8 mouse cellular contexts compared by ENCODE assay signal in genomic region chr3:58526408-58526737, GRCm38 (mm10). TPM values are rescaled to one million over a fixed set of nuclear protein-coding genes. Genes with fewer than 3 reads are reported as not detected.
A peak's percentile ranks its signal among the peaks of the same experiment; 100 is the strongest.
DNase-seq lines count a peak whose midpoint lies in the region; ATAC-seq and TF ChIP-seq lines count a peak whose summit lies in the region.

No protein-coding gene starts in this region.

- DNase-seq in embryo, embryonic 11 days: peak; percentile 7
- no peak for DNase-seq in embryo, embryonic 10 days (ENCODE audit: low spot score)
- peak; percentile 65 for DNase-seq in 3T3-L1 (ENCODE audit: low read depth, low spot score)
- no peak for DNase-seq in limb, embryonic 14.5 days (ENCODE audit: low spot score)
- DNase-seq in retina, embryonic 14.5 days (ENCODE audit: low spot score): no peak
- DNase-seq in layer of hippocampus, postnatal 10 days (ENCODE audit: low spot score in 2 of 2): no peak
- no peak for DNase-seq in adrenal gland, adult 8-10 months

- H3K4me3 ChIP-seq in embryonic facial prominence, embryonic 13.5 days: peak overlapping the region; percentile 97
- peak overlapping the region; percentile 74 for H3K4me3 ChIP-seq in limb, embryonic 14.5 days (replicated peaks; ENCODE audit: low read length)

- peaks cover 26% of the 10 kb centered on the region for H3K36me3 ChIP-seq in embryonic facial prominence, embryonic 13.5 days
- peaks cover 25% of the 10 kb centered on the region for H3K36me3 ChIP-seq in limb, embryonic 14.5 days (ENCODE audit: control insufficient read depth, insufficient read depth, low read length)

- peak overlapping the region; percentile 78 for H3K4me2 ChIP-seq in embryonic facial prominence, embryonic 13.5 days
- H3K4me2 ChIP-seq in limb, embryonic 14.5 days (replicated peaks; ENCODE audit: low read depth, low read length, severe bottlenecking): peak overlapping the region; percentile 70

- peak overlapping the region; percentile 98 for H3K9ac ChIP-seq in embryonic facial prominence, embryonic 13.5 days
- peak overlapping the region; percentile 47 for H3K9ac ChIP-seq in limb, embryonic 14.5 days (ENCODE audit: low read depth, low read length, severe bottlenecking)

- no peaks in the 10 kb centered on the region for H3K9me3 ChIP-seq in embryonic facial prominence, embryonic 13.5 days
- H3K9me3 ChIP-seq in limb, embryonic 14.5 days (ENCODE audit: control insufficient read depth, low read length): no peaks in the 10 kb centered on the region

- no peak for ATAC-seq in embryonic facial prominence, embryonic 13.5 days (ENCODE audit: insufficient number of reproducible peaks, insufficient read depth, low FRiP score, low TSS enrichment, low read depth)
- no peak for ATAC-seq in limb, embryonic 14.5 days (ENCODE audit: low FRiP score, low read depth)

- peaks cover 19% of the 10 kb centered on the region; the same call in 1 of the 2 replicates for H3K4me1 ChIP-seq in embryonic facial prominence, embryonic 13.5 days
- peaks cover 8% of the 10 kb centered on the region; the same call in 1 of the 2 replicates for H3K4me1 ChIP-seq in limb, embryonic 14.5 days (ENCODE audit: control insufficient read depth, insufficient read depth, low read length)

- 0 out of 2 replicates have a peak overlapping the region, but pooled peaks have one; percentile 92 for H3K27ac ChIP-seq in embryonic facial prominence, embryonic 13.5 days
- H3K27ac ChIP-seq in limb, embryonic 14.5 days (replicated peaks; ENCODE audit: low read depth, low read length): no peak overlapping the region

- no peak for TF ChIP-seq POLR2A in limb, embryonic 14.5 days (IDR thresholded peaks at IDR 0.05; ENCODE audit: borderline replicate concordance, extremely low read depth, insufficient read depth, insufficient read length)

- 5% methylated on average over 4 of the region's 4 CpGs for WGBS in embryonic facial prominence, embryonic 13.5 days
- WGBS in limb, embryonic 14.5 days: 8% methylated on average over 4 of the region's 4 CpGs

- H3K27me3 ChIP-seq in embryonic facial prominence, embryonic 13.5 days: no peaks in the 10 kb centered on the region
- H3K27me3 ChIP-seq in limb, embryonic 14.5 days (ENCODE audit: control insufficient read depth, insufficient read depth, low read length): no peaks in the 10 kb centered on the region

RNA-seq across cellular contexts. Expression of gene Serp1, which starts 0.7 kb away (rescaled TPM):
- 153 and 161 TPM in 2 replicates for polyA plus RNA-seq in embryonic facial prominence, embryonic 13.5 days (2015; fragmentation: Nextera tagmentation; extraction: Ambion mirVana)
- polyA plus RNA-seq in limb, embryonic 14.5 days (2012; rRNA removed): 63.8 and 65.7 TPM in 2 replicates
- 168 and 177 TPM in 2 replicates for polyA plus RNA-seq in limb, embryonic 14.5 days (2014; fragmentation: Nextera tagmentation; extraction: Ambion mirVana)
- total RNA-seq in layer of hippocampus, postnatal 10 days (2021): 10 to 100 TPM; 31.4 to 33.0 TPM
- total RNA-seq in adrenal gland, adult 8-10 months (2022): 100 to 1,000 TPM in 2 of 4 experiments, 10 to 100 TPM in 2; 95.8 to 126 (median 105) TPM

RNA-seq across cellular contexts. Expression of gene Eif2a, which starts 0.8 kb away (rescaled TPM):
- polyA plus RNA-seq in embryonic facial prominence, embryonic 13.5 days (2015; fragmentation: Nextera tagmentation; extraction: Ambion mirVana): 56.5 and 59.1 TPM in 2 replicates
- 49.7 and 52.2 TPM in 2 replicates for polyA plus RNA-seq in limb, embryonic 14.5 days (2012; rRNA removed)
- polyA plus RNA-seq in limb, embryonic 14.5 days (2014; fragmentation: Nextera tagmentation; extraction: Ambion mirVana): 52.8 and 55.8 TPM in 2 replicates
- total RNA-seq in layer of hippocampus, postnatal 10 days (2021): 10 to 100 TPM; 40.1 to 43.9 TPM
- total RNA-seq in adrenal gland, adult 8-10 months (2022): 10 to 100 TPM; 51.6 to 73.1 (median 60.5) TPM

RNA-seq across cellular contexts. Expression of gene Selenot, which starts 50.1 kb away (rescaled TPM):
- polyA plus RNA-seq in embryonic facial prominence, embryonic 13.5 days (2015; fragmentation: Nextera tagmentation; extraction: Ambion mirVana): 15.6 and 17.1 TPM in 2 replicates
- 35.2 and 37.6 TPM in 2 replicates for polyA plus RNA-seq in limb, embryonic 14.5 days (2012; rRNA removed)
- polyA plus RNA-seq in limb, embryonic 14.5 days (2014; fragmentation: Nextera tagmentation; extraction: Ambion mirVana): 18.3 and 21.1 TPM in 2 replicates
- 100 to 1,000 TPM; 168 to 170 TPM for total RNA-seq in layer of hippocampus, postnatal 10 days (2021)
- 100 to 1,000 TPM; 128 to 153 (median 139) TPM for total RNA-seq in adrenal gland, adult 8-10 months (2022)

Comparison
In these comparisons a context has a peak if more than half of its experiments do, and no peak if none do; other contexts are left out.
1. DNase-seq: peak in embryo, embryonic 11 days (single experiment) and 3T3-L1 (single experiment); none in embryo, embryonic 10 days (single experiment), limb, embryonic 14.5 days (single experiment), retina, embryonic 14.5 days (single experiment), layer of hippocampus, postnatal 10 days (0 of 2) and adrenal gland, adult 8-10 months (single experiment).